Comparison of ENCODE assay signal across 13 mouse cellular contexts in genomic region chr7:67424810-67425485, GRCm38 (mm10). TPM values are rescaled to one million over a fixed set of nuclear protein-coding genes. Genes with fewer than 3 reads are reported as not detected.
DNase-seq lines count a peak whose midpoint lies in the region; ATAC-seq and TF ChIP-seq lines count a peak whose summit lies in the region.
"Had no signal": no experiment of that assay in that cellular context is flagged by ENCODE, and none has a peak within 500 bp of the region (broad histone marks: within the 10 kb centered on the region; RNA-seq: fewer than 3 reads in every experiment).

No protein-coding gene starts in this region.

- no peak overlapping the region for H3K9ac ChIP-seq in heart, embryonic 13.5 days
- H3K9ac ChIP-seq in forebrain, embryonic 14.5 days (ENCODE audit: low read length), result no peak overlapping the region
- H3K9ac ChIP-seq: forebrain, embryonic 13.5 days had no signal

- H3K27me3 ChIP-seq in heart, embryonic 13.5 days (replicated peaks), result no peaks in the 10 kb centered on the region
- H3K27me3 ChIP-seq in forebrain, embryonic 14.5 days (replicated peaks; ENCODE audit: control insufficient read depth, insufficient read depth, low read length), result no peaks in the 10 kb centered on the region
- H3K27me3 ChIP-seq: forebrain, embryonic 13.5 days had no signal

- TF ChIP-seq CTCF in bone marrow macrophage, adult 2 months (IDR thresholded peaks at IDR 0.05; ENCODE audit: low read depth, low read length), result no peak

- intact Hi-C loops in gastrocnemius, postnatal 36 days (cut with DNase I), result loop anchor here (2.0 kb wide), 1 partner anchor 16 kb away; no protein-coding TSS in a partner anchor
- intact Hi-C loops in left cerebral cortex, postnatal 36 days (cut with DNase I), result no loop called here

- peak overlapping the region; percentile 31; the same call in 1 of the 2 replicates for H3K27ac ChIP-seq in heart, embryonic 13.5 days (replicated peaks)
- H3K27ac ChIP-seq in bone marrow macrophage, adult 2 months (ENCODE audit: insufficient read depth, low read depth, low read length), result peak overlapping the region; percentile 78
- no peak overlapping the region for H3K27ac ChIP-seq in forebrain, embryonic 14.5 days (ENCODE audit: low read depth, low read length)
- H3K27ac ChIP-seq: forebrain, embryonic 13.5 days; hindbrain, embryonic 10.5 days had no signal

- TF ChIP-seq POLR2A in bone marrow macrophage, adult 2 months (IDR thresholded peaks at IDR 0.05; ENCODE audit: borderline replicate concordance, low read depth, low read length), result no peak

- 41% methylated on average over 8 of the region's 8 CpGs for WGBS in heart, embryonic 13.5 days
- WGBS in forebrain, embryonic 14.5 days, result 85% methylated on average over 8 of the region's 8 CpGs

- no peak for ATAC-seq in heart, embryonic 13.5 days (ENCODE audit: extremely low read depth, insufficient number of reproducible peaks, low FRiP score, low TSS enrichment)
- ATAC-seq in forebrain, embryonic 14.5 days, result no peak
- ATAC-seq: forebrain, embryonic 13.5 days had no signal

- peaks cover 42% of the 10 kb centered on the region for H3K4me1 ChIP-seq in heart, embryonic 13.5 days
- peaks cover 42% of the 10 kb centered on the region for H3K4me1 ChIP-seq in bone marrow macrophage, adult 2 months (ENCODE audit: control insufficient read depth, insufficient read depth, low read length)
- peaks cover 11% of the 10 kb centered on the region for H3K4me1 ChIP-seq in forebrain, embryonic 14.5 days (ENCODE audit: control insufficient read depth, insufficient read depth, low read length)

- no peak for DNase-seq in heart, postnatal 4 days
- peak; percentile 66 for DNase-seq in 416B (ENCODE audit: low read depth)
- DNase-seq in kidney, postnatal 36 days, result peak; percentile 41 to 65
- DNase-seq in gastrocnemius, postnatal 36 days, result no peak
- no peak for DNase-seq in left cerebral cortex, postnatal 36 days (ENCODE audit: low spot score in 2 of 2)
- no peak for DNase-seq in forebrain, embryonic 14.5 days (ENCODE audit: low spot score)
- DNase-seq: spleen, adult 18-20 months had no signal

- H3K4me3 ChIP-seq in heart, embryonic 13.5 days, result no peak overlapping the region
- peak overlapping the region; percentile 2; the same call in 1 of the 2 replicates for H3K4me3 ChIP-seq in bone marrow macrophage, adult 2 months (ENCODE audit: insufficient read depth, low read length)
- H3K4me3 ChIP-seq in forebrain, embryonic 14.5 days (ENCODE audit: low read depth, low read length), result no peak overlapping the region
- H3K4me3 ChIP-seq: forebrain, embryonic 13.5 days; hindbrain, embryonic 10.5 days; megakaryocyte, embryonic 14.5 days had no signal

- H3K9me3 ChIP-seq in heart, embryonic 13.5 days, result no peaks in the 10 kb centered on the region
- no peaks in the 10 kb centered on the region for H3K9me3 ChIP-seq in forebrain, embryonic 14.5 days (replicated peaks; ENCODE audit: control insufficient read depth, low read length)
- H3K9me3 ChIP-seq: forebrain, embryonic 13.5 days; G1E; hindbrain, embryonic 10.5 days; megakaryocyte, embryonic 14.5 days had no signal

- no peak overlapping the region for H3K4me2 ChIP-seq in heart, embryonic 13.5 days
- no peak overlapping the region for H3K4me2 ChIP-seq in forebrain, embryonic 14.5 days (ENCODE audit: low read length)
- H3K4me2 ChIP-seq: forebrain, embryonic 13.5 days had no signal

- no peaks in the 10 kb centered on the region for H3K36me3 ChIP-seq in heart, embryonic 13.5 days
- H3K36me3 ChIP-seq in forebrain, embryonic 14.5 days (ENCODE audit: control insufficient read depth, insufficient read depth, low read length), result no peaks in the 10 kb centered on the region
- H3K36me3 ChIP-seq: G1E; hindbrain, embryonic 10.5 days had no signal

RNA-seq across cellular contexts. Expression of gene Mef2a, which starts 52.3 kb away (rescaled TPM):
- polyA plus RNA-seq in heart, embryonic 13.5 days (2015; fragmentation: Nextera tagmentation; extraction: Ambion mirVana), result 73.7 and 82.1 TPM in 2 replicates
- 100 to 1,000 TPM; 250 to 257 TPM for total RNA-seq in heart, postnatal 4 days (2021)
- 113 and 133 TPM in 2 replicates for polyA plus RNA-seq in bone marrow macrophage, adult 2 months (2012; ENCODE audit: insufficient read depth, insufficient read length, missing spikeins)
- total RNA-seq in gastrocnemius, postnatal 36 days (2021), result 10 to 100 TPM; 73.8 to 74.0 TPM
- total RNA-seq in left cerebral cortex, postnatal 36 days (2021), result 100 to 1,000 TPM; 101 to 114 TPM
- polyA plus RNA-seq in forebrain, embryonic 14.5 days (2014; fragmentation: Nextera tagmentation; extraction: Ambion mirVana), result 27.9 and 39.4 TPM in 2 replicates

Comparison
In these comparisons a context has a peak if more than half of its experiments do, and no peak if none do; other contexts are left out.
1. DNase-seq: peak in 416B (single experiment) and kidney, postnatal 36 days (2 of 2); none in heart, postnatal 4 days (single experiment), gastrocnemius, postnatal 36 days (0 of 2), left cerebral cortex, postnatal 36 days (0 of 2) and forebrain, embryonic 14.5 days (single experiment).